Mouse (Mus musculus) heart, postnatal 4 days (tissue): ENCODE measurements around the gene Trpc7. TPM values are rescaled to one million over a fixed set of nuclear protein-coding genes. Genes with fewer than 3 reads are reported as not detected.
A peak's percentile ranks its signal among the peaks of the same experiment; 100 is the strongest.

Experiments used
- DNase-seq: peaks from one replicate; pipeline ENCODE4 v3.0.0; 2021
- total RNA-seq, 2 experiments: library from RNA; stranded (reverse); gene quantifications; 2 replicates each; pipeline ENCODE4 v1.2.3; 2021

The Trpc7 gene
- total RNA-seq, 2 experiments from 2014 or later: 0.11 TPM; not detected in 1

GRCm38 (mm10) chr13:56790683-56791082 is 105.1 kb downstream of the Trpc7 start:
- DNase-seq: no peak

GRCm38 (mm10) chr13:56782621-56783020 is 113.2 kb downstream of the Trpc7 start:
- DNase-seq: no peak

GRCm38 (mm10) chr13:56781697-56782096 is 114.1 kb downstream of the Trpc7 start:
- DNase-seq: no peak

GRCm38 (mm10) chr13:56780746-56781469 is 114.9 kb downstream of the Trpc7 start:
- DNase-seq: no peak

- DNase-seq: no peak
Measured at GRCm38 (mm10) chr13:56774304-56774703, 121.5 kb downstream of the Trpc7 start.

GRCm38 (mm10) chr13:56773262-56773870 is 122.4 kb downstream of the Trpc7 start:
- no peak for DNase-seq

GRCm38 (mm10) chr13:56772592-56772991 is 123.2 kb downstream of the Trpc7 start:
- no peak for DNase-seq

- no peak for DNase-seq
Measured at GRCm38 (mm10) chr13:56770786-56771185, 125.0 kb downstream of the Trpc7 start.

GRCm38 (mm10) chr13:56770136-56770578 is 125.6 kb downstream of the Trpc7 start:
- no peak for DNase-seq

GRCm38 (mm10) chr13:56769431-56769830 is 126.4 kb downstream of the Trpc7 start:
- DNase-seq: no peak

GRCm38 (mm10) chr13:56766211-56766610 is 129.6 kb downstream of the Trpc7 start:
- DNase-seq: no peak

- DNase-seq: peak; percentile 24
Measured at GRCm38 (mm10) chr13:56765284-56766032, 130.3 kb downstream of the Trpc7 start.

GRCm38 (mm10) chr13:56762446-56763229 is 133.2 kb downstream of the Trpc7 start:
- DNase-seq: no peak

GRCm38 (mm10) chr13:56758492-56758891 is 137.3 kb downstream of the Trpc7 start:
- peak; percentile 84 for DNase-seq

- no peak for DNase-seq
Measured at GRCm38 (mm10) chr13:56757201-56757600, 138.6 kb downstream of the Trpc7 start.

GRCm38 (mm10) chr13:56755871-56756270 is 139.9 kb downstream of the Trpc7 start:
- DNase-seq: peak; percentile 75

GRCm38 (mm10) chr13:56753192-56753951 is 142.4 kb downstream of the Trpc7 start, which contains the start of gene Gm45623:
Gene Gm45623, minus strand, starts transcription at chr13:56753827.
- DNase-seq: no peak

- DNase-seq: no peak
Measured at GRCm38 (mm10) chr13:56752474-56753191, 143.2 kb downstream of the Trpc7 start.

GRCm38 (mm10) chr13:56751774-56752173 is 144.0 kb downstream of the Trpc7 start:
- DNase-seq: no peak

- no peak for DNase-seq
Measured at GRCm38 (mm10) chr13:56749377-56749776, 146.4 kb downstream of the Trpc7 start.

GRCm38 (mm10) chr13:56747554-56747953 is 148.2 kb downstream of the Trpc7 start:
- no peak for DNase-seq
